Mouse (Mus musculus): ENCODE results near the gene Ccl9. TPM values are rescaled to one million over a fixed set of nuclear protein-coding genes. Genes with fewer than 3 reads are reported as not detected.

Gene Ccl9
- polyA plus RNA-seq, 1 experiment from 2014 or later, result 1.1 TPM

Other genes with a start within 250 kb of the Ccl9 start
- gene Rasl10b, start 169.5 kb downstream of the Ccl9 start, polyA plus RNA-seq (2016; fragmentation: Nextera tagmentation; extraction: Ambion mirVana), result 4.3 and 11.1 TPM in 2 replicates
- gene Gas2l2, start 149.2 kb downstream of the Ccl9 start, polyA plus RNA-seq (2016; fragmentation: Nextera tagmentation; extraction: Ambion mirVana), result 0.27 and 0.39 TPM in 2 replicates
- 0.97 TPM in 1 of 2 replicates, not detected in the other for gene 1700020L24Rik, start 141.0 kb downstream of the Ccl9 start, polyA plus RNA-seq (2016; fragmentation: Nextera tagmentation; extraction: Ambion mirVana)
- 1.1 and 1.3 TPM in 2 replicates for gene Mmp28, start 115.6 kb downstream of the Ccl9 start, polyA plus RNA-seq (2016; fragmentation: Nextera tagmentation; extraction: Ambion mirVana)
- gene Taf15, start 105.5 kb downstream of the Ccl9 start, polyA plus RNA-seq (2016; fragmentation: Nextera tagmentation; extraction: Ambion mirVana), result 9.2 and 11.3 TPM in 2 replicates
- 0.10 TPM in 1 of 2 replicates, not detected in the other for gene Heatr9, start 56.5 kb downstream of the Ccl9 start, polyA plus RNA-seq (2016; fragmentation: Nextera tagmentation; extraction: Ambion mirVana)
- gene Ccl5, start 48.1 kb downstream of the Ccl9 start, polyA plus RNA-seq (2016; fragmentation: Nextera tagmentation; extraction: Ambion mirVana), result not detected in 2 replicates
- 1.9 and 3.0 TPM in 2 replicates for gene Ccl6, start 14.5 kb upstream of the Ccl9 start, polyA plus RNA-seq (2016; fragmentation: Nextera tagmentation; extraction: Ambion mirVana)
- gene Rpl9-ps1, start 67.0 kb upstream of the Ccl9 start, polyA plus RNA-seq (2016; fragmentation: Nextera tagmentation; extraction: Ambion mirVana), result not detected in 2 replicates
- 1.2 and 1.3 TPM in 2 replicates for gene Ccl3, start 70.7 kb upstream of the Ccl9 start, polyA plus RNA-seq (2016; fragmentation: Nextera tagmentation; extraction: Ambion mirVana)
- 0.58 TPM in 1 of 2 replicates, not detected in the other for gene Ccl4, start 83.9 kb upstream of the Ccl9 start, polyA plus RNA-seq (2016; fragmentation: Nextera tagmentation; extraction: Ambion mirVana)
- gene Wfdc17, start 125.4 kb upstream of the Ccl9 start, polyA plus RNA-seq (2016; fragmentation: Nextera tagmentation; extraction: Ambion mirVana), result 0.31 TPM in 1 of 2 replicates, not detected in the other
- gene Wfdc18, start 130.4 kb upstream of the Ccl9 start, polyA plus RNA-seq (2016; fragmentation: Nextera tagmentation; extraction: Ambion mirVana), result not detected in 2 replicates
- not detected in 2 replicates for gene Wfdc21, start 168.3 kb upstream of the Ccl9 start, polyA plus RNA-seq (2016; fragmentation: Nextera tagmentation; extraction: Ambion mirVana)
- gene Heatr6, start 175.1 kb upstream of the Ccl9 start, polyA plus RNA-seq (2016; fragmentation: Nextera tagmentation; extraction: Ambion mirVana), result 30.0 and 30.1 TPM in 2 replicates

All from hindbrain, embryonic 10.5 days (tissue).